Mouse (Mus musculus): ENCODE data around the gene Slc4a5. TPM values are rescaled to one million over a fixed set of nuclear protein-coding genes. Genes with fewer than 3 reads are reported as not detected.

Slc4a5 gene
- total RNA-seq, 4 experiments from 2014 or later = not detected

DNA sequence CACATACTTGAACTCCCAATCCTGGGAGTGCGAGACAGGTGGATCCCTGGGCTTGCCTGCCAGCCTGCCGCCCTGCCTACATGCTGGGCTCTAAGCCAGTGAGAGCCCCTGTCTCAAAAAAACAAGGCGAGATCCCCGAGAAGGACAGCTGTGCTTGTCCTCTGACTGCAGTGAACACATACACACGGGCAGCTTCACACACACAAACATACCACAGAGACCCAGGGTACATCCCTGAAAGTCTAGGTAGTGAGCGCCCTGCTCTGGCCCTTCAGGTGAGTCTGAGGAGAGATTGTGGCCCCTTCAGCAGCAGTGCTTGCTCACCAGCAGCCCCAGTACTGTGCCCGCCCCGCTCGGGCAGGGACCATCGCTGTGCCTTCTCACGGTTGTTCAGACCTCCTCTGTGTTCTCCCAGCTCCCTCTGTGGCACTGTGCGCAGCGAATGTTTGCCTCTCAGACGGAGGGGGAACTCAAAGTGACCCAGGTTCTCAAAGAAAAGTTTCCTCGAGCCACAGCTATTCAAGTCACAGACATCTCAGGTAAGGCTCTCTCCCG, 131.3 kb downstream of the Slc4a5 start:
- no peak for DNase-seq (ENCODE audit: low spot score)

DNA sequence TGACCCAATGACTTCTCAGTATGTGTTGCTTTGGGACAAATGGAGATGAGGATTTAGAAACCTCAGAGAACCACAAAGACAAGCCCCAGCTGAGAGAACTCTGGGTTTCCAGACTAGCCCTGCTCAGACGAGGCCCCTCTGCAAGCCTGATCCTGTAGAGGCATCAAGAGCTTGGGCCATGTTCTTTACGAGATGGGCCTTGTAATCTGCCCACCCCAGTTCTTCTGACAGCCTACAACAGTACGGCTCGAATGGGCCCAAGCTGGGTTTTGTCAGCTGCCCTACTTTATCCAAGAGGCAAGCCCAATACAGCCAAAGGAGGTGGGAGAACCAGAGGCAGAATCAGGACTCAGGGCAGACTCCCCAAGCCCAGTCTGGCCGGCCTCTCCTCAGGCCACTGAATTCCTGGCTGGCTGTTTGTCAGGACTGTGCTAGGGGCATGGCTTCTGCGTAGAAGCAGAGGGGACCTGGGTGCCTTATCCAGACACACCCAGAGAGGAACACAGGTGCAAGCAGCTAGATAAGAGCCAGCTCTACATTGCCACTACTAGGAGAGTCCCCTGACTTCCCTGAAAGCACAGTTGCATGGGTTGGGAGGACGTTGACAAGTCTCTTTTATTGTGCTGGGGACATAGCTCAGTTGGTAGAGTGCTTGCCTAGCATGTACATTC, 132.0 kb downstream of the Slc4a5 start:
- no peak for DNase-seq (ENCODE audit: low spot score)

DNA sequence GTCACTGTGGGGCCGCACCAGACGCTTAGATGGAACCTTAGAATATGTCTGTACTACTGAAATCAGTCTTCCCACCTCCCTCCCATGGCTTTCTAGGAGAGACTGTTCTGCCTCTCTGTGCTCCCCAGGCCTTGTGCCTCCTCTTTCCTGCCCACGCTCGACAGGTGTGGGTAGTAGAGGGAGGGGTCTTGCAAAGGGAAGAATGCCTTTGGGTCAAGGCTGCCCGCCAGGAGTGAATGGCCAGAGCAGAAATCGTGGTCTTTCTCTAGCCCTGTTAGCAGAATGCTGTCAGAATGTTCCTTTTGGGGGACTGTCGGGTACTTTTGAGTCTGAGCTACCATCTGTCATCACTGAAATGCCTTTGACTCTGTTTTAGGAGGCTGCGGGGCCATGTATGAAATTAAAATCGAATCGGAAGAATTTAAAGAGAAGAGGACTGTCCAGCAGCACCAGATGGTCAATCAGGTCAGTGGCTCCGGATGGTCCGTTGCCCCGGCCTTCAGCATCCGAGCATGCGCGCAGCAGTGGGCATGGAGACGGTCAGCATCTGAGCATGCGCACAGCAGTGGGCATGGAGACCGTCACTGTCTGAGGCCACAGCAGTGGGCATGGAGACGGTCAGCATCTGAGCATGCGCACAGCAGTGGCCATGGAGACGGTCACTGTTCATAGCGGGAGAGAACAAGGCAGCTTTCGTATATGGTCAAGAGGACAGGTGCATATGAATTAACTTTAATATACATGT, 133.2 kb downstream of the Slc4a5 start:
- DNase-seq (ENCODE audit: low spot score) = no peak

Other genes starting within 250 kb of the Slc4a5 start
- 1 to 10 TPM; 1.9 to 2.2 (median 2.0) TPM for gene Dok1, start 186.4 kb upstream of the Slc4a5 start, total RNA-seq (2022)
- 1 to 10 TPM; 1.7 to 2.6 (median 2.0) TPM for gene Loxl3, start 185.7 kb upstream of the Slc4a5 start, total RNA-seq (2022)
- 10 to 100 TPM; 63.1 to 78.6 (median 72.3) TPM for gene Aup1, start 165.3 kb upstream of the Slc4a5 start, total RNA-seq (2022)
- gene Htra2, start 164.6 kb upstream of the Slc4a5 start, total RNA-seq (2022) = 10 to 100 TPM; 33.9 to 37.7 (median 34.7) TPM
- gene Dqx1, start 162.0 kb upstream of the Slc4a5 start, total RNA-seq (2022) = 1 to 10 TPM in 1 of 4 experiments, under 1 TPM in 3; 0.55 to 1.4 (median 0.84) TPM
- under 1 TPM in 1 of 4 experiments, not detected in 3; 0.16 TPM for gene Tlx2, start 149.5 kb upstream of the Slc4a5 start, total RNA-seq (2022)
- gene Pcgf1, start 142.0 kb upstream of the Slc4a5 start, total RNA-seq (2022) = 1 to 10 TPM; 7.6 to 9.8 (median 8.5) TPM
- gene Lbx2, start 133.5 kb upstream of the Slc4a5 start, total RNA-seq (2022) = 1 to 10 TPM in 3 of 4 experiments, under 1 TPM in 1; 0.90 to 2.9 (median 1.3) TPM
- gene Ccdc142, start 118.2 kb upstream of the Slc4a5 start, total RNA-seq (2022) = 1 to 10 TPM in 3 of 4 experiments, under 1 TPM in 1; 0.72 to 2.8 (median 1.3) TPM
- 1 to 10 TPM in 3 of 4 experiments, under 1 TPM in 1; 0.57 to 1.9 (median 1.2) TPM for gene Gm42688, start 118.2 kb upstream of the Slc4a5 start, total RNA-seq (2022)
- gene Mrpl53, start 110.8 kb upstream of the Slc4a5 start, total RNA-seq (2022) = 100 to 1,000 TPM; 132 to 143 (median 140) TPM
- gene Mogs, start 104.3 kb upstream of the Slc4a5 start, total RNA-seq (2022) = 10 to 100 TPM in 1 of 4 experiments, 1 to 10 TPM in 3; 6.0 to 10.3 (median 8.0) TPM
- 10 to 100 TPM; 75.5 to 91.1 (median 82.0) TPM for gene Wbp1, start 98.3 kb upstream of the Slc4a5 start, total RNA-seq (2022)
- 10 to 100 TPM; 11.3 to 19.5 (median 15.3) TPM for gene Ino80b, start 94.4 kb upstream of the Slc4a5 start, total RNA-seq (2022)
- 1 to 10 TPM; 4.8 to 5.4 (median 5.3) TPM for gene Rtkn, start 84.4 kb upstream of the Slc4a5 start, total RNA-seq (2022)
- 1 to 10 TPM; 2.1 to 2.6 (median 2.4) TPM for gene Wdr54, start 63.4 kb upstream of the Slc4a5 start, total RNA-seq (2022)
- gene 1700003E16Rik, start 63.4 kb upstream of the Slc4a5 start, total RNA-seq (2022) = under 1 TPM; 0.16 to 0.41 (median 0.18) TPM
- 100 to 1,000 TPM; 120 to 137 (median 134) TPM for gene Dctn1, start 53.9 kb upstream of the Slc4a5 start, total RNA-seq (2022)
- 1 to 10 TPM; 1.0 to 2.2 (median 1.9) TPM for gene Mthfd2, start 106.1 kb downstream of the Slc4a5 start, total RNA-seq (2022)
- 10 to 100 TPM; 15.5 to 28.4 (median 20.2) TPM for gene Mob1a, start 106.2 kb downstream of the Slc4a5 start, total RNA-seq (2022)
- gene Bola3, start 129.3 kb downstream of the Slc4a5 start, total RNA-seq (2022) = 100 to 1,000 TPM; 295 to 417 (median 378) TPM
- 10 to 100 TPM; 15.5 to 19.8 (median 17.2) TPM for gene Tet3, start 239.3 kb downstream of the Slc4a5 start, total RNA-seq (2022)

Measured in heart, adult 8-10 months (tissue).